Mouse (Mus musculus) midbrain, embryonic 10.5 days (tissue): ENCODE data around the gene Zc3h7b. TPM values are rescaled to one million over a fixed set of nuclear protein-coding genes. Genes with fewer than 3 reads are reported as not detected.

Experiments used
- DNase-seq: peaks from one replicate; pipeline ENCODE4 v3.0.0-alpha.2; 2017; ENCODE audit warnings: low spot score
- H3K27ac ChIP-seq: fragments of 300-500 bp; sonication (generic); replicated peaks from 2 replicates; pipeline ENCODE4 v1.5.1; 2016; ENCODE audit warnings: mild to moderate bottlenecking
- H3K27me3 ChIP-seq: fragments of 300-500 bp; sonication (generic); 2 replicates; pipeline ENCODE4 v1.6.1; 2016; ENCODE audit warnings: low read depth, mild to moderate bottlenecking; ENCODE audit not compliant: poor library complexity, severe bottlenecking
- H3K36me3 ChIP-seq: fragments of 300-500 bp; sonication (generic); 2 replicates; pipeline ENCODE4 v1.6.1; 2016; ENCODE audit warnings: mild to moderate bottlenecking, moderate library complexity
- H3K4me1 ChIP-seq: fragments of 300-500 bp; sonication (generic); 2 replicates; pipeline ENCODE4 v1.6.1; 2016
- H3K4me3 ChIP-seq: fragments of 300-500 bp; sonication (generic); 2 replicates; pipeline ENCODE4 v1.5.1; 2016; ENCODE audit warnings: mild to moderate bottlenecking, moderate library complexity
- H3K9me3 ChIP-seq: fragments of 300-500 bp; sonication (generic); replicated peaks from 2 replicates; pipeline ENCODE4 v1.6.1; 2016; ENCODE audit warnings: mild to moderate bottlenecking
- WGBS: fragments of 180-500 bp; shearing (Covaris S2); methylation state at CpG from one replicate; pipeline ENCODE4 v1.1.7; 2016; 5-methylcytosine and 5-hydroxymethylcytosine counted together
- polyA plus RNA-seq: library from polyadenylated mRNA; unstranded; fragments of >200 nt; fragmentation: Nextera tagmentation; extraction: Ambion mirVana; gene quantifications from 2 replicates; pipeline ENCODE4 v1.2.1, GENCODE M21; 2016

Gene Zc3h7b
- polyA plus RNA-seq, 1 experiment from 2014 or later, result 36.3 TPM

DNA sequence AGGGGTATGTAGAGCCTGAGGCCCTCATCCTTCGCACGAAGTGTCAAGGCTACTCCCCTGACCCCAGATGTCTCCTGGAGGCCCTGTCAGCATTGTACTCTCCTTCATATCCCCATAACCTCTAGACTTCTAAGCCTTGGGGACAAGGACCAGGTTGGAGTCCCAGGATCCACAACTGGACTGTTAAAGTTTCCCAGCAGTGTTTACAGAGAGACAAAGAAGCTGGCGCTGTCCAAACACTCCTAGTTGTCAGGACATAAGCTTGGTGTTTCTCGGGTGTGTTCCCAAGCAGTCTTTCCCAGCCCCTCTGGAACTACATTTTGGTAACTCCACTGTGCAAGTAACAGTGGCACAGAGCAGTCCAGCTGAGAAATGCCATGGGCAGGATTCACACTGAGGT lies 88.6 kb downstream of the Zc3h7b start:
- Histone ChIP-seq H3K27ac (no peak overlapping the region), H3K4me1 (peaks cover 35% of the 10 kb centered on the region), H3K9me3 (no peaks in the 10 kb centered on the region), H3K4me3 (no peak overlapping the region), H3K27me3 (peaks cover 45% of the 10 kb centered on the region), H3K36me3 (0 out of 2 replicates have a peak, but pooled peaks cover 3% of the 10 kb centered on the region)
- 82% methylated on average over 4 of the region's 4 CpGs for WGBS
- no peak for DNase-seq

DNA sequence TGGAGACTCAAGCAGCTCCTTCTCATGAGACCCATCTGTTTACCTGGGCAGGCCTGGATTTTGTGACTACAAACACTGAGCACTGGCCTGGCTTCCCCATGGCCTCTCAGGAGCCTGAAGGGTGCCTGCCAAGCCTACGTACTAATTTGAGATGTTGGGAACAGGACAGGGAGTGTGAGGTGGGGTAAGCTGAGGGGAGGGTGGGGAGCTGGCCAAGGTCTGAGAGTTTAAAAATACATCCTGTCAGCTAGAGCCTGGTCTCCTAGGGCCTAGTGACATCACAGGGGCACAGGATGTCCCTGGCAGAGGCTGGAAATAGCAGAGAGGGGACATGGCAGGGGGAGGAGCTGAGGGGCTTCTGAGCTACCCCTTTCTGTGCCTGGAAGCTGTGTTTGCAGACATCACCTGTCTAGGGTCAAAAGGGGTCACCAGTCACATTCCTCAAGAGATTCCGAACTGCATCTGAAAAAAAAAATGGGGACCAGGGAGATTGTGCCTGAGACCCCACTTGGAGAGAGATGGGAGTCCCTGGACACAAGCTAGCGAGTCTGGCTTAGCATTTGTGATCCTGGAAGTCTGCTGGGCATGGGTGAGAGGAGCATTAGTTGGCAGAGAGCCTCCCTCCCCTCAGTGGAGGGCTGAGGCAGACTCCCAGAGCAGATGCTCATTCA lies 89.4 kb downstream of the Zc3h7b start:
- no peak for DNase-seq
- no peaks in the 10 kb centered on the region for H3K36me3 ChIP-seq
- no peak overlapping the region for H3K4me3 ChIP-seq
- H3K27ac ChIP-seq, result no peak overlapping the region
- peaks cover 45% of the 10 kb centered on the region for H3K27me3 ChIP-seq
- H3K9me3 ChIP-seq, result no peaks in the 10 kb centered on the region
- H3K4me1 ChIP-seq, result peaks cover 35% of the 10 kb centered on the region
- WGBS, result 56% methylated on average over 3 of the region's 3 CpGs

DNA sequence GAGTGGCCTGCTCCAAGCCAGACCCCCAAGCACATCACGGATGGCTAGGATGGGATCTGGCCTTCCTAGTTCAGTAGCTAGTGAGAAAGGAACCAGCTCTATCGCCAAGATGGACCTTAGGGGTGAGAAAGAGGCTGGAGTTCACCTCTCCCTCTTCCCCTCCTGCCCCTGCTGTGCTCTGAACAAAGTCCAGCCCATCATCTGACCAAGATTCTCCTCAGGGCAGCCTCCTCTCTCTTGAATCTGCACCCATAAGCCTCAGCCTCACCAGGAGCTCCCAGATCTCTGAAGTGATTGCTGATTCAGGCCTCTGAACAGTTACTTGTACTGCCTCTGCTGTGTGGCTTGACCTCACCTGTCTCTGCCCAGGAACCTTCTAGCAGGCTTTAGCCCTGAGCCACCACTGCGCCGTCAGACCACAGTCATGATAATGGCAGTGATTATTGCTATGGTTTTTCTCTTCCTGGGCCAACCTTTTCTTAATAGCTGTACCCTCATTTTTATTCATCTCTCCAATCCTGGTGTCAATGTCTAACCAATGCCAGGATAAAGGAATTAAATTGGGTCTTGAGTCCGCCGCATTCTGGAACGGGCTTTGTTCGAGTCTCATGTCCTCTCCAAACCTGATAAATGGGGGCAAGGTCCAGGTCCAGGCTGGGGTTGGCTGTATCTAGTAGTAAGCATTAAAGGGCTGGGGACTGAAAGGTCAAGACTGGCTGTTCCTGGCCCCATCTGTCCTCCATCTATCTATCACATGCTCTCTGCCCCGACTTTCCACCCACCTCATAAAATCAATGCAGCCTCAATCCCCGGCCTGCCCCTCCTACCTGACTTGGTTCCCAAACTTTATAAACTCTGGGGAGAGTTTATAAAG lies 90.4 kb downstream of the Zc3h7b start:
- no peak overlapping the region for H3K27ac ChIP-seq
- peaks cover 45% of the 10 kb centered on the region for H3K27me3 ChIP-seq
- H3K9me3 ChIP-seq, result no peaks in the 10 kb centered on the region
- 74% methylated on average over 10 of the region's 10 CpGs for WGBS
- no peak for DNase-seq
- H3K4me3 ChIP-seq, result no peak overlapping the region
- H3K4me1 ChIP-seq, result peaks cover 35% of the 10 kb centered on the region
- H3K36me3 ChIP-seq, result no peaks in the 10 kb centered on the region

GRCm38 (mm10) chr15:81836124-81836821 lies 91.4 kb downstream of the Zc3h7b start:
- H3K27ac ChIP-seq, result peak overlapping the region; percentile 72

GRCm38 (mm10) chr15:81836966-81837920 lies 92.4 kb downstream of the Zc3h7b start:
- H3K27ac ChIP-seq, result no peak overlapping the region; the same call in 1 of the 2 replicates
- H3K36me3 ChIP-seq, result no peaks in the 10 kb centered on the region
- peak overlapping the region; percentile 50; the same call in 1 of the 2 replicates for H3K4me3 ChIP-seq
- peaks cover 45% of the 10 kb centered on the region for H3K27me3 ChIP-seq
- 63% methylated on average over 7 of the region's 7 CpGs for WGBS
- DNase-seq, result no peak
- peaks cover 27% of the 10 kb centered on the region for H3K4me1 ChIP-seq
- no peaks in the 10 kb centered on the region for H3K9me3 ChIP-seq

More at GRCm38 (mm10) chr15:81836124-81836821, 91.4 kb downstream of the Zc3h7b start:
- Histone ChIP-seq H3K27me3 (peaks cover 45% of the 10 kb centered on the region), H3K36me3 (no peaks in the 10 kb centered on the region), H3K9me3 (no peaks in the 10 kb centered on the region), H3K4me1 (peaks cover 31% of the 10 kb centered on the region), H3K4me3 (peak overlapping the region; percentile 50)
- 1% methylated on average over 32 of the region's 33 CpGs for WGBS
- peak; percentile 69 for DNase-seq

GRCm38 (mm10) chr15:81838554-81839235 lies 93.8 kb downstream of the Zc3h7b start:
- DNase-seq, result no peak
- H3K9me3 ChIP-seq, result no peaks in the 10 kb centered on the region
- peaks cover 27% of the 10 kb centered on the region for H3K4me1 ChIP-seq
- H3K27ac ChIP-seq, result no peak overlapping the region
- H3K27me3 ChIP-seq, result peaks cover 43% of the 10 kb centered on the region
- no peaks in the 10 kb centered on the region for H3K36me3 ChIP-seq
- H3K4me3 ChIP-seq, result no peak overlapping the region
- WGBS, result 78% methylated on average over 14 of the region's 14 CpGs

DNA sequence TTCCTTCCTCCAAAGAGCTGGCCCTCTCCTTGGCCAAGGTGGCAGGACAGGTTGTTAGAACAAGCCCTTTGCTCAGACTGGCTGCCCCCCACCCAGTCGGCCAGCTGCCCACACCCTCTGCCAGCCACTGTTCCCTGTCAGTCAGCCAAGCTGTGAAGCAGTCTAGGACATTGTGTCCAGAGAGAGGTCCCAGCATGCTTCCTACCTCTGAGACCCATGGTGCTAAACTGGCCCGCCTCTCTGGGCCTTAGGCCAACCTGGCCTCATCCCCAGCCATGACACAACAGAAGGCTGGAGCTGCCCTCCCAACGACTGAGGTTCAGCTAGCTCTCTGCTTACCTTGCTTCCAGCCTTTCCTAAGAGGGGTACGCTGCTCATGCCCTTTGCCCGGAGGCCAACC lies 94.8 kb downstream of the Zc3h7b start:
- no peaks in the 10 kb centered on the region for H3K36me3 ChIP-seq
- H3K9me3 ChIP-seq, result no peaks in the 10 kb centered on the region
- H3K27ac ChIP-seq, result no peak overlapping the region
- 79% methylated on average over 5 of the region's 5 CpGs for WGBS
- peaks cover 34% of the 10 kb centered on the region for H3K27me3 ChIP-seq
- no peak overlapping the region for H3K4me3 ChIP-seq
- DNase-seq, result no peak
- peaks cover 20% of the 10 kb centered on the region for H3K4me1 ChIP-seq

- no peak overlapping the region for H3K27ac ChIP-seq
- no peaks in the 10 kb centered on the region for H3K9me3 ChIP-seq
- no peaks in the 10 kb centered on the region for H3K36me3 ChIP-seq
- H3K4me3 ChIP-seq, result no peak overlapping the region
- H3K27me3 ChIP-seq, result peaks cover 27% of the 10 kb centered on the region
- 89% methylated on average over 7 of the region's 7 CpGs for WGBS
- H3K4me1 ChIP-seq, result peaks cover 17% of the 10 kb centered on the region
- DNase-seq, result no peak
Measured at GRCm38 (mm10) chr15:81840306-81840705, 95.4 kb downstream of the Zc3h7b start.

DNA sequence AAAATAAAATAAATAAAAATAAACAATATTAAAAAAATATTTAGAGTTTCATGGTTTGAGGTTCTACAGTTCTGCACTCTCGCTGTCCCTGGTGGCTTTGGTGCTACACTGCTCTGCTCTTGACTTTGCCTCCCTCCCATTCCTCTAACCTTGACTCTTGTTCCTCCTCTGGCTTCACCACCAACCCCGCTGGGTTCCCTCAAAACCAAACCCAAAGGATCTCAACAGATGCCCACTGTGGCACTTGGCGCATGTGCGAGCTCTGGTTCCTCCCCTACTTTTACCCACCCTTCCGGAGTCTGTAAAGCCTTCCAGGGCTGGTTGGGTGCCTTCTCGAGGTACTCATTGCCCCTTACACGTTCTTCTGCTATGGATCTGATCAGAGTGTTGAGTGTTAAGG lies 97.4 kb downstream of the Zc3h7b start:
- 88% methylated on average over 7 of the region's 7 CpGs for WGBS
- H3K4me3 ChIP-seq, result no peak overlapping the region
- H3K27me3 ChIP-seq, result peaks cover 7% of the 10 kb centered on the region; the same call in 1 of the 2 replicates
- no peak for DNase-seq
- H3K4me1 ChIP-seq, result peaks cover 7% of the 10 kb centered on the region; the same call in 1 of the 2 replicates
- H3K36me3 ChIP-seq, result peaks cover 6% of the 10 kb centered on the region
- H3K9me3 ChIP-seq, result no peaks in the 10 kb centered on the region
- H3K27ac ChIP-seq, result no peak overlapping the region

DNA sequence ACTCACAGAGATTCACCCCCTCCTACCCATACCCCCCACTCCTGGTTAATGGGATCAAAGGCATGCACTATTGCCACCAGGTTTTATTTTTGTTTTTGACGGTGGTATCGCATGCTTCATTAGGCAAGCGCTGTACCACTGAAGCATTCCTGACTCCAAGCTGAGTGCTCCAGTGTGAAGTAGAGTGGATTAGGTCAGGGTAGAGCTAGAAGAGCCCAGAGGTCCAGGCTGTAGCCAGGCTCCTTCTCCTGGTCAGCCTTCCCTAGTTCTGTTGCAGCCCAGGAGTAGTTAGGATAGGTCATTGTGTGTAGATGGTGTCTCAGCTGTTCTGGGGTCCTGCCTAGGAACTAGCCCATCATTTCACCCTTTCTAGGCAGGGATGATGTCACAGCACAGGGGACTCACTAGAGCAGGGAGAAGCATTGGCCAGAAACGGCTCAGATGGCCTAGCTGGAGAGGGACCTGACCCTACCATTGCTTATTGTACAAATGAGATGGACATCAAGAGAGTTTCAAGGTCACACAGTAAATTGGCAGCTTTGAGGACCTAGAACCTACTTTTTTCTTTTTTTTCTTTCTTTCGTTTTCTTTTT lies 100.3 kb downstream of the Zc3h7b start:
- no peak for DNase-seq

GRCm38 (mm10) chr15:81845724-81846123 lies 100.9 kb downstream of the Zc3h7b start:
- no peaks in the 10 kb centered on the region for H3K27me3 ChIP-seq
- peaks cover 36% of the 10 kb centered on the region for H3K36me3 ChIP-seq
- 43% methylated on average over 4 of the region's 4 CpGs for WGBS
- H3K4me3 ChIP-seq, result no peak overlapping the region
- H3K27ac ChIP-seq, result no peak overlapping the region
- no peaks in the 10 kb centered on the region for H3K9me3 ChIP-seq
- H3K4me1 ChIP-seq, result 0 out of 2 replicates have a peak, but pooled peaks cover 7% of the 10 kb centered on the region
- no peak for DNase-seq

More for the DNA sequence above, 100.3 kb downstream of the Zc3h7b start:
- Histone ChIP-seq H3K4me3 (no peak overlapping the region), H3K36me3 (peaks cover 30% of the 10 kb centered on the region), H3K9me3 (no peaks in the 10 kb centered on the region), H3K27me3 (no peaks in the 10 kb centered on the region), H3K27ac (no peak overlapping the region), H3K4me1 (0 out of 2 replicates have a peak, but pooled peaks cover 7% of the 10 kb centered on the region)
- WGBS, result 81% methylated on average over 5 of the region's 5 CpGs
